Mouse (Mus musculus): Measurements from ENCODE around the gene Angptl8. TPM values are rescaled to one million over a fixed set of nuclear protein-coding genes. Genes with fewer than 3 reads are reported as not detected.

The Angptl8 gene
- total RNA-seq, 1 experiment: not detected

DNA sequence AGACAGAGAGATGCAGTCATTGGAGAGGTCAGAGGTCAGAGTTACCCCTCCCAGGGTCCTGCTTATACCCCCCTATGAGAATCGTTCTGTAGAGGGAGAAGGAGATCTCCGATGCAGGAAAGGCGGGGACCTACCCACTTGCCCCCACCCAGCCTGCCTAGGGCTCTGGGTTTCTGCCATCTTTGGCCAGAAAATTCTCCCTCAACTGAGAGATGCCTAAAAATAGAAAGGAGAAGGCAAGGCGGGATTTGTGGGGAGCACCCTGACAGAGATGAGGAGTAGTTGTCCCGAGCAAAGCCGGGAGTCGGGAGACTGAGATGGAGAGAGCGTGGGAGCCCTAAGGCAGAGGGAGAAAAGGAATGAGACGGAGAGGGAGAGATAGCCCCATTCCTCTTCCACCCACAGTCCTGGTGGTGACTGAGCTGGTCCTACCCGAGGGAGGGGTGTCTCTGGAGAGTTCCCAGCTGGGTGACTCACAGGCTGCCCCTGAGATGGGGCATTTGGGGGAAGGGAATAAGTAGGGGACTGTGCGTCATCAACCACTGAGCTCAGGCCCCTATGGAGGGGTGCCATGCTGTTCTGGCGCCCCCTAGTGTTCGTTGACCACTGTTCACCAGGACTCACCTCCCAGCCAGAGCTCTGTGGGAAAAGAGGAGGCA is 31.2 kb upstream of the Angptl8 start:
- Histone ChIP-seq H3K4me3 (ENCODE audit: insufficient read depth in 1 of 2, low read depth in 1 of 2, low read length in 2 of 2, poor library complexity in 1 of 2, severe bottlenecking in 1 of 2) (no peak overlapping the region), H3K36me3 (ENCODE audit: control insufficient read depth, insufficient read depth, low read length, poor library complexity, severe bottlenecking) (peaks cover 38% of the 10 kb centered on the region), H3K9ac (ENCODE audit: insufficient read depth, low read depth, low read length, poor library complexity, severe bottlenecking) (peak overlapping the region; percentile 36; the same call in 1 of the 2 replicates)

DNA sequence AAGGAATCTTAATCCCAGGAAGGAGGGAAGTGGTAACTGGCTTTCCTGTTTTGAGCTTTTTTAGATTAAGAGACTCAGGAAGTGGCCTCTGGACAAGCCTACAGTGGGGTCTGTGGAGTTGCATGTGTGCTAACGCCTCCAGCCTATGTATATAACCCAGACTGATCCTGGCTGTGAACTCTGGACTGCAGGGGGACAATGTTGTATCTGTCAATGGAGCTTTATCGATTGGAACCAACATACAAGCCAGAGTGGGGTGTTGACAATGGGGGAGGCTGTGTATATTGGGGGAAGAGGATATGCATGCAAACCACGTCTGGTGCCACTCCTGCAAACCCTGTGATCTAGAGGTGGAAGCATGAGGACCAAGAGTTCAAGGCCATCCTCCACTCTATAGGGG is 28.9 kb upstream of the Angptl8 start:
- in situ Hi-C loops (cut with MboI; ENCODE audit: low sequenced_read_pairs in 2 of 2, unreplicated experiment in 2 of 2): no loop called here
- DNase-seq (ENCODE audit: low read depth, low spot score): no peak
- peaks cover 38% of the 10 kb centered on the region for H3K36me3 ChIP-seq (ENCODE audit: control insufficient read depth, insufficient read depth, low read length, poor library complexity, severe bottlenecking)
- no peak overlapping the region for H3K4me3 ChIP-seq (ENCODE audit: insufficient read depth in 1 of 2, low read depth in 1 of 2, low read length in 2 of 2, poor library complexity in 1 of 2, severe bottlenecking in 1 of 2)
- H3K9ac ChIP-seq (ENCODE audit: insufficient read depth, low read depth, low read length, poor library complexity, severe bottlenecking): no peak overlapping the region
- no peak for TF ChIP-seq ZNF384 (IDR thresholded peaks at IDR 0.05; ENCODE audit: low read depth, low read length)
- no peak for TF ChIP-seq CHD2 (IDR thresholded peaks at IDR 0.05; ENCODE audit: low read depth, low read length)
- TF ChIP-seq HCFC1 (IDR thresholded peaks at IDR 0.05; ENCODE audit: borderline replicate concordance, insufficient read depth, low read length): no peak
- no peak for TF ChIP-seq MAFK (IDR thresholded peaks at IDR 0.05; ENCODE audit: insufficient read depth, low read depth, low read length)
- TF ChIP-seq ZC3H11A (IDR thresholded peaks at IDR 0.05; ENCODE audit: borderline replicate concordance, low read depth, low read length): no peak
- no peak overlapping the region for H3K27ac ChIP-seq (ENCODE audit: insufficient read depth, low read depth, low read length, poor library complexity, severe bottlenecking)
- H3K4me1 ChIP-seq (ENCODE audit: control insufficient read depth in 2 of 2, insufficient read depth in 2 of 2, low read length in 2 of 2, poor library complexity in 1 of 2): peaks cover 0 to 12% of the 10 kb centered on the region in 2 experiments; a peak in 2 of 4 replicates
- no peaks in the 10 kb centered on the region for H3K9me3 ChIP-seq (ENCODE audit: control insufficient read depth, insufficient read depth, low read depth, low read length)

More for the DNA sequence above, 31.2 kb upstream of the Angptl8 start:
- in situ Hi-C loops (cut with MboI; ENCODE audit: low sequenced_read_pairs in 2 of 2, unreplicated experiment in 2 of 2): no loop called here
- TF ChIP-seq ZC3H11A (IDR thresholded peaks at IDR 0.05; ENCODE audit: borderline replicate concordance, low read depth, low read length) (peak; percentile 32; the same call in 1 of the 2 replicates), CHD2 (IDR thresholded peaks at IDR 0.05; ENCODE audit: low read depth, low read length) (no peak), MAFK (IDR thresholded peaks at IDR 0.05; ENCODE audit: insufficient read depth, low read depth, low read length) (no peak), HCFC1 (IDR thresholded peaks at IDR 0.05; ENCODE audit: borderline replicate concordance, insufficient read depth, low read length) (no peak), ZNF384 (IDR thresholded peaks at IDR 0.05; ENCODE audit: low read depth, low read length) (no peak)
- no peak overlapping the region for H3K27ac ChIP-seq (ENCODE audit: insufficient read depth, low read depth, low read length, poor library complexity, severe bottlenecking)
- DNase-seq (ENCODE audit: low read depth, low spot score): peak; percentile 76
- peaks cover 8 to 10% of the 10 kb centered on the region in 2 experiments; a peak in 3 of 4 replicates for H3K4me1 ChIP-seq (ENCODE audit: control insufficient read depth in 2 of 2, insufficient read depth in 2 of 2, low read length in 2 of 2, poor library complexity in 1 of 2)
- no peaks in the 10 kb centered on the region for H3K9me3 ChIP-seq (ENCODE audit: control insufficient read depth, insufficient read depth, low read depth, low read length)

DNA sequence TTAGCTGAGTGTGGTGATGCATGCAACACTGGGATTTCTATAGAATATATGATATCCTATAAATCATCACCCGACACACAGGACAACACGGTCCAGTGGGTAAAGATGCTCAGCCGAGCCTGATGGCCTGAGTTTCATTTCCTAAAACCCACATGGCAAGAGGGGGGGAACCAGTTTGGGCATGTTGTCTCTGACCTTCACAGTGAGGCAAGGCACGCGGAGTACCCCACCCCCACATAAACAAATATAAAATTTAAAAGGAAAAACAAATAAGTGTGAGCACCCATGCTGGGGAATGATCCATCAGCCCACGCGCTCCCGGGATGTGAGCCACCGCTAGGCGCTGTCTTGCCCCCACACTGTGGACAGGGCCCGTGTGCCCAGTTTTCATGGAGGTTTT is 28.3 kb upstream of the Angptl8 start:
- no peak overlapping the region for H3K27ac ChIP-seq (ENCODE audit: insufficient read depth, low read depth, low read length, poor library complexity, severe bottlenecking)
- TF ChIP-seq ZNF384 (IDR thresholded peaks at IDR 0.05; ENCODE audit: low read depth, low read length): no peak
- no peak for TF ChIP-seq MAFK (IDR thresholded peaks at IDR 0.05; ENCODE audit: insufficient read depth, low read depth, low read length)
- no peaks in the 10 kb centered on the region for H3K9me3 ChIP-seq (ENCODE audit: control insufficient read depth, insufficient read depth, low read depth, low read length)
- no peak for DNase-seq (ENCODE audit: low read depth, low spot score)
- no peak overlapping the region for H3K4me3 ChIP-seq (ENCODE audit: insufficient read depth in 1 of 2, low read depth in 1 of 2, low read length in 2 of 2, poor library complexity in 1 of 2, severe bottlenecking in 1 of 2)
- in situ Hi-C loops (cut with MboI; ENCODE audit: low sequenced_read_pairs in 2 of 2, unreplicated experiment in 2 of 2): no loop called here
- H3K9ac ChIP-seq (ENCODE audit: insufficient read depth, low read depth, low read length, poor library complexity, severe bottlenecking): no peak overlapping the region
- peaks cover 36% of the 10 kb centered on the region for H3K36me3 ChIP-seq (ENCODE audit: control insufficient read depth, insufficient read depth, low read length, poor library complexity, severe bottlenecking)
- peaks cover 0 to 12% of the 10 kb centered on the region in 2 experiments; a peak in 2 of 4 replicates for H3K4me1 ChIP-seq (ENCODE audit: control insufficient read depth in 2 of 2, insufficient read depth in 2 of 2, low read length in 2 of 2, poor library complexity in 1 of 2)

DNA sequence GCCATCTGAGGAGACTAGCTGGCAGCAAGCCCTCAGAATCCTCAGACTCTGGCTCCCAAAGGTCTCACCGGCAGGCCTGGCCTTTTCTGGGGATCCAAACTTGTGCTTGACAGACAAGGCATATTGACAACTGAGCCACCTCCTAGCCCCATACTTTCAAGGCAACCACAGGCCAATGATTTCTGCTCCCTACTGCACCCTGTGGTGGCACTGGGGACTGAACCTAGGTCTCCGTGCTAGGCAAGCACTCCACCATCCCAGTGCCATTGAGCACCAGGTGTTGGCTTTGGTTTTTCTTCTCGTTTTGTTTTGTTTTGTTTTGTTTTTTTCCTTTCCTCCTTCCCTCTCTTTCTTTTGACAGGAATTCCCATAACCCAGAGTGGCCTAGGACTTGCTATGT is 26.7 kb upstream of the Angptl8 start:
- H3K36me3 ChIP-seq (ENCODE audit: control insufficient read depth, insufficient read depth, low read length, poor library complexity, severe bottlenecking): peaks cover 37% of the 10 kb centered on the region
- H3K9me3 ChIP-seq (ENCODE audit: control insufficient read depth, insufficient read depth, low read depth, low read length): no peaks in the 10 kb centered on the region
- TF ChIP-seq MAFK (IDR thresholded peaks at IDR 0.05; ENCODE audit: insufficient read depth, low read depth, low read length) (no peak), ZC3H11A (IDR thresholded peaks at IDR 0.05; ENCODE audit: borderline replicate concordance, low read depth, low read length) (no peak), CHD2 (IDR thresholded peaks at IDR 0.05; ENCODE audit: low read depth, low read length) (no peak), ZNF384 (IDR thresholded peaks at IDR 0.05; ENCODE audit: low read depth, low read length) (no peak)
- no peak overlapping the region for H3K4me3 ChIP-seq (ENCODE audit: insufficient read depth in 1 of 2, low read depth in 1 of 2, low read length in 2 of 2, poor library complexity in 1 of 2, severe bottlenecking in 1 of 2)
- H3K27ac ChIP-seq (ENCODE audit: insufficient read depth, low read depth, low read length, poor library complexity, severe bottlenecking): no peak overlapping the region
- no peak overlapping the region for H3K9ac ChIP-seq (ENCODE audit: insufficient read depth, low read depth, low read length, poor library complexity, severe bottlenecking)
- in situ Hi-C loops (cut with MboI; ENCODE audit: low sequenced_read_pairs in 2 of 2, unreplicated experiment in 2 of 2): no loop called here
- DNase-seq (ENCODE audit: low read depth, low spot score): no peak
- peaks cover 0 to 12% of the 10 kb centered on the region in 2 experiments; a peak in 2 of 4 replicates for H3K4me1 ChIP-seq (ENCODE audit: control insufficient read depth in 2 of 2, insufficient read depth in 2 of 2, low read length in 2 of 2, poor library complexity in 1 of 2)

Data from ES-E14 (cell line).